Mouse (Mus musculus) small intestine, adult 2 months (tissue): ENCODE data around the gene Lhfp.

ENCODE experiments used
- CTCF ChIP-seq: fragments of 200-500 bp; IDR thresholded peaks from 2 replicates; pipeline ENCODE4 v1.5.1; 2012; ENCODE audit warnings: low read depth, mild to moderate bottlenecking, control low read depth, inconsistent platforms, low read length, moderate library complexity, mixed read lengths; ENCODE audit not compliant: insufficient replicate concordance, insufficient read length; ENCODE audit errors: extremely low read depth
- POLR2A ChIP-seq: fragments of 200-500 bp; IDR thresholded peaks from 2 replicates; pipeline ENCODE4 v1.6.1; 2012; ENCODE audit warnings: low read depth, mild to moderate bottlenecking, control low read depth, inconsistent platforms, low read length, moderate library complexity

DNA sequence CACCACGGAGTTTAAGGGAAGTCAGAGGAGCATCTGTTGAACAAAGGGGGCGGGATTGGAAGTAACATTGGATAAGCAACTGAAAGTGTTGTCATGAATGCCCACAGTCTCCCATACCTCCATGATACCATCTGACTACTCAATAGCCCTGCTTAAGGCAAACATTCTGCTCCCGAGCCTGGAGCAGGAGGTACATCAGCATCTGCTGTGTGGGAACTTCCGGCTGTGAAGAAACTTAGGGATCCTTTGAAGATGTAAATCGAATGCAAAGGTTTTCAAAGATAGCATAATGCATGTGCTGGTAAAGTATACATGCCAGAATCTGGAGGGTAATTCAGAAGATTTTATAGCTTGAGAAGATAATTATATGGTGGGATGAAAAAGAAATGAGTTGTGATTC, 2.4 kb upstream of the Lhfp start:
- TF ChIP-seq POLR2A: no peak
- TF ChIP-seq CTCF: no peak
